Mouse (Mus musculus): Measurements from ENCODE around the gene Gm9821. TPM values are rescaled to one million over a fixed set of nuclear protein-coding genes. Genes with fewer than 3 reads are reported as not detected.

Gene Gm9821
- polyA plus RNA-seq, 1 experiment from 2014 or later, result 0.71 TPM

Small RNAs within 50 kb of the gene (microRNA-seq; reads per million reads assigned to microRNA genes)
- gene Mir6999, result not detected

Other genes starting within 250 kb of the Gm9821 start
- gene Atg13, start 235.1 kb upstream of the Gm9821 start, polyA plus RNA-seq (2015; fragmentation: Nextera tagmentation; extraction: Ambion mirVana), result 29.1 and 29.2 TPM in 2 replicates
- 20.6 and 24.7 TPM in 2 replicates for gene Harbi1, start 234.9 kb upstream of the Gm9821 start, polyA plus RNA-seq (2015; fragmentation: Nextera tagmentation; extraction: Ambion mirVana)
- 20.7 and 24.5 TPM in 2 replicates for gene Ambra1, start 215.6 kb upstream of the Gm9821 start, polyA plus RNA-seq (2015; fragmentation: Nextera tagmentation; extraction: Ambion mirVana)
- gene Chrm4, start 18.5 kb upstream of the Gm9821 start, polyA plus RNA-seq (2015; fragmentation: Nextera tagmentation; extraction: Ambion mirVana), result 0.11 and 0.19 TPM in 2 replicates
- 1,159 and 1,184 TPM in 2 replicates for gene Mdk, start 13.4 kb upstream of the Gm9821 start, polyA plus RNA-seq (2015; fragmentation: Nextera tagmentation; extraction: Ambion mirVana)
- 52.0 and 52.1 TPM in 2 replicates for gene Dgkz, start 30.2 kb downstream of the Gm9821 start, polyA plus RNA-seq (2015; fragmentation: Nextera tagmentation; extraction: Ambion mirVana)
- 12.3 and 14.9 TPM in 2 replicates for gene Creb3l1, start 78.8 kb downstream of the Gm9821 start, polyA plus RNA-seq (2015; fragmentation: Nextera tagmentation; extraction: Ambion mirVana)
- gene Phf21a, start 147.4 kb downstream of the Gm9821 start, polyA plus RNA-seq (2015; fragmentation: Nextera tagmentation; extraction: Ambion mirVana), result 25.2 and 33.8 TPM in 2 replicates